ENCODE assay signal across 11 mouse cellular contexts in genomic region chr19:53184911-53185310, GRCm38 (mm10). TPM values are rescaled to one million over a fixed set of nuclear protein-coding genes. Genes with fewer than 3 reads are reported as not detected.
DNase-seq lines count a peak whose midpoint lies in the region; ATAC-seq lines count a peak whose summit lies in the region.
"Had no signal": no experiment of that assay in that cellular context is flagged by ENCODE, and none has a peak within 500 bp of the region (broad histone marks: within the 10 kb centered on the region; RNA-seq: fewer than 3 reads in every experiment).

No protein-coding gene starts in this region.

- no peak for DNase-seq in kidney, adult 8-10 months
- DNase-seq in c-Kit-negative CD71-positive TER-119-positive erythroid progenitor cells, embryonic 14.5 days (ENCODE audit: low read depth, low spot score), result peak; percentile 58
- peak; percentile 62 for DNase-seq in induced T-regulatory cell, adult 2 months (ENCODE audit: low read depth)
- DNase-seq in forebrain, embryonic 14.5 days (ENCODE audit: low spot score), result no peak
- DNase-seq in right cerebral cortex, adult 18-20 months, result no peak
- DNase-seq: embryo, embryonic 11 days; retina, postnatal 1 day had no signal

- H3K9ac ChIP-seq in kidney, embryonic 15.5 days, result no peak overlapping the region
- H3K9ac ChIP-seq in forebrain, embryonic 14.5 days (ENCODE audit: low read length), result no peak overlapping the region

- peaks cover 61% of the 10 kb centered on the region for H3K4me1 ChIP-seq in kidney, embryonic 15.5 days
- H3K4me1 ChIP-seq in forebrain, embryonic 14.5 days (ENCODE audit: control insufficient read depth, insufficient read depth, low read length), result no peaks in the 10 kb centered on the region

- WGBS in kidney, embryonic 15.5 days, result 70% methylated on average over 5 of the region's 5 CpGs
- WGBS in forebrain, embryonic 14.5 days, result 81% methylated on average over 5 of the region's 5 CpGs

- H3K4me2 ChIP-seq in kidney, embryonic 15.5 days, result no peak overlapping the region
- no peak overlapping the region for H3K4me2 ChIP-seq in forebrain, embryonic 14.5 days (ENCODE audit: low read length)

- peak overlapping the region; percentile 57; the same call in 1 of the 2 replicates for H3K27ac ChIP-seq in kidney, embryonic 15.5 days
- H3K27ac ChIP-seq in forebrain, embryonic 14.5 days (ENCODE audit: low read depth, low read length), result no peak overlapping the region
- H3K27ac ChIP-seq: macrophage had no signal

- H3K36me3 ChIP-seq in kidney, embryonic 15.5 days, result no peaks in the 10 kb centered on the region
- H3K36me3 ChIP-seq in forebrain, embryonic 14.5 days (ENCODE audit: control insufficient read depth, insufficient read depth, low read length), result no peaks in the 10 kb centered on the region

- no peak for ATAC-seq in kidney, embryonic 15.5 days (replicated peaks; ENCODE audit: low FRiP score)
- peak; percentile 64 for ATAC-seq in megakaryocyte-erythroid progenitor cell, adult 5-6 weeks (replicated peaks; ENCODE audit: low FRiP score, low TSS enrichment, poor library complexity, severe bottlenecking)
- no peak for ATAC-seq in forebrain, embryonic 14.5 days
- ATAC-seq: forebrain, embryonic 16.5 days had no signal

- no peaks in the 10 kb centered on the region for H3K9me3 ChIP-seq in kidney, embryonic 15.5 days (replicated peaks)
- no peaks in the 10 kb centered on the region for H3K9me3 ChIP-seq in forebrain, embryonic 14.5 days (replicated peaks; ENCODE audit: control insufficient read depth, low read length)

- H3K27me3 ChIP-seq in kidney, embryonic 15.5 days, result no peaks in the 10 kb centered on the region
- H3K27me3 ChIP-seq in forebrain, embryonic 14.5 days (replicated peaks; ENCODE audit: control insufficient read depth, insufficient read depth, low read length), result no peaks in the 10 kb centered on the region

- no peak overlapping the region for H3K4me3 ChIP-seq in kidney, embryonic 15.5 days (replicated peaks)
- H3K4me3 ChIP-seq in forebrain, embryonic 14.5 days (ENCODE audit: low read depth, low read length), result no peak overlapping the region

RNA-seq across cellular contexts. Expression of gene Add3, which starts 44.7 kb away (rescaled TPM):
- 80.1 and 85.6 TPM in 2 replicates for polyA plus RNA-seq in kidney, embryonic 15.5 days (2015; fragmentation: Nextera tagmentation; extraction: Ambion mirVana)
- total RNA-seq in megakaryocyte-erythroid progenitor cell, adult 5-6 weeks (2014; fragmentation: Nextera tagmentation), result 21.4 and 29.3 TPM in 2 replicates
- total RNA-seq in megakaryocyte-erythroid progenitor cell, adult 5-6 weeks (2017), result 37.2 and 52.9 TPM in 2 replicates
- polyA plus RNA-seq in forebrain, embryonic 14.5 days (2014; fragmentation: Nextera tagmentation; extraction: Ambion mirVana), result 25.2 and 32.6 TPM in 2 replicates

Comparison
In these comparisons a context has a peak if more than half of its experiments do, and no peak if none do; other contexts are left out.
1. DNase-seq: peak in c-Kit-negative CD71-positive TER-119-positive erythroid progenitor cells, embryonic 14.5 days (single experiment) and induced T-regulatory cell, adult 2 months (single experiment); none in kidney, adult 8-10 months (0 of 2), forebrain, embryonic 14.5 days (single experiment) and right cerebral cortex, adult 18-20 months (single experiment).